Mouse (Mus musculus) lung, embryonic 16.5 days (tissue): ENCODE measurements around the gene Prrt1. TPM values are rescaled to one million over a fixed set of nuclear protein-coding genes. Genes with fewer than 3 reads are reported as not detected.

Source experiments
- ATAC-seq: fragments of 200-750 bp; cut with Nextera tagmentation; 2 replicates; pipeline ENCODE4 v1.8.0; 2017; ENCODE audit warnings: low read depth, mild to moderate bottlenecking, moderate library complexity
- H3K27ac ChIP-seq: fragments of 300-500 bp; sonication (generic); 2 replicates; pipeline ENCODE4 v1.5.1; 2014; ENCODE audit warnings: mild to moderate bottlenecking, control low read depth, low read length
- H3K27me3 ChIP-seq: fragments of 300-500 bp; sonication (generic); 2 replicates; pipeline ENCODE4 v1.6.1; 2014; ENCODE audit warnings: low read depth, low read length, mixed read lengths; ENCODE audit not compliant: control insufficient read depth, insufficient read depth
- H3K36me3 ChIP-seq: fragments of 300-500 bp; sonication (generic); 2 replicates; pipeline ENCODE4 v1.6.1; 2014; ENCODE audit warnings: low read length; ENCODE audit not compliant: control insufficient read depth, insufficient read depth
- H3K4me1 ChIP-seq: fragments of 300-500 bp; sonication (generic); replicated peaks from 2 replicates; pipeline ENCODE4 v1.6.1; 2014; ENCODE audit warnings: low read length, mixed read lengths; ENCODE audit not compliant: control insufficient read depth, insufficient read depth
- H3K4me2 ChIP-seq: fragments of 300-500 bp; sonication (generic); 2 replicates; pipeline ENCODE4 v1.6.1; 2014; ENCODE audit warnings: low read depth, low read length, control low read depth
- H3K4me3 ChIP-seq: fragments of 300-500 bp; sonication (generic); 2 replicates; pipeline ENCODE4 v1.5.1; 2014; ENCODE audit warnings: mild to moderate bottlenecking, low read length, control low read depth
- H3K9ac ChIP-seq: fragments of 300-500 bp; sonication (generic); 2 replicates; pipeline ENCODE4 v1.6.1; 2014; ENCODE audit warnings: low read length, control low read depth
- H3K9me3 ChIP-seq: fragments of 300-500 bp; sonication (generic); 2 replicates; pipeline ENCODE4 v1.6.1; 2016; ENCODE audit warnings: low read length; ENCODE audit not compliant: control insufficient read depth
- WGBS: fragments of 180-500 bp; shearing (Covaris S2); extraction: QIAGEN DNeasy Blood & Tissue Kit; methylation state at CpG from one replicate; pipeline ENCODE4 v1.1.7; 2014; 5-methylcytosine and 5-hydroxymethylcytosine counted together
- polyA plus RNA-seq: library from polyadenylated mRNA; unstranded; fragments of >200 nt; fragmentation: Nextera tagmentation; extraction: Ambion mirVana; gene quantifications from 2 replicates; pipeline ENCODE4 v1.2.1, GENCODE M21; 2015

Prrt1 gene
- polyA plus RNA-seq, 1 experiment from 2014 or later: 0.13 TPM

DNA sequence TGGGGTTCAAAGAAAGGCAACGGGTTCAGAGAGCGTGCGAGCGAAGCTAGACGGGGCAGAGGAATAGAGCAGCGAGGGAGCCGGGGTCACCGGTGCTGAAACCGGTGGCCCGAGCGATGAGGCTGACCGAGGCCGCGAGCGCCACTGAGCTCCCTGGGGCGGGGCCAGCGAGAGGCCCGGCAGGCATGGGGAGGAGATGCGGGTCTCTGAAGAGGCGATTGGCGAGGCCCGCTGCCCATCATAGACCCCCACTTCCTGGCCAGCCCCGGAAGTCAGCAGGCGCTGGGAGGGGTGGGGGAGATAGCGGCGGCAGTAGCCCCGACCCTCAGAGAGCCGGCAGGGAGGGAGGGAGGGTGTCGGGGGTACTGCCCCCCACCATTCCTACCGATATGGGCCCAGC lies 23.7 kb upstream of the Prrt1 start:
- Histone ChIP-seq H3K27ac (peak overlapping the region; percentile 91), H3K9ac (peak overlapping the region; percentile 96), H3K9me3 (no peaks in the 10 kb centered on the region), H3K4me1 (peaks cover 29% of the 10 kb centered on the region), H3K27me3 (no peaks in the 10 kb centered on the region), H3K4me2 (peak overlapping the region; percentile 74), H3K4me3 (peak overlapping the region; percentile 88), H3K36me3 (peaks cover 6% of the 10 kb centered on the region)
- ATAC-seq: peak; percentile 55
- WGBS: under 1% methylated on average over 27 of the region's 30 CpGs

DNA sequence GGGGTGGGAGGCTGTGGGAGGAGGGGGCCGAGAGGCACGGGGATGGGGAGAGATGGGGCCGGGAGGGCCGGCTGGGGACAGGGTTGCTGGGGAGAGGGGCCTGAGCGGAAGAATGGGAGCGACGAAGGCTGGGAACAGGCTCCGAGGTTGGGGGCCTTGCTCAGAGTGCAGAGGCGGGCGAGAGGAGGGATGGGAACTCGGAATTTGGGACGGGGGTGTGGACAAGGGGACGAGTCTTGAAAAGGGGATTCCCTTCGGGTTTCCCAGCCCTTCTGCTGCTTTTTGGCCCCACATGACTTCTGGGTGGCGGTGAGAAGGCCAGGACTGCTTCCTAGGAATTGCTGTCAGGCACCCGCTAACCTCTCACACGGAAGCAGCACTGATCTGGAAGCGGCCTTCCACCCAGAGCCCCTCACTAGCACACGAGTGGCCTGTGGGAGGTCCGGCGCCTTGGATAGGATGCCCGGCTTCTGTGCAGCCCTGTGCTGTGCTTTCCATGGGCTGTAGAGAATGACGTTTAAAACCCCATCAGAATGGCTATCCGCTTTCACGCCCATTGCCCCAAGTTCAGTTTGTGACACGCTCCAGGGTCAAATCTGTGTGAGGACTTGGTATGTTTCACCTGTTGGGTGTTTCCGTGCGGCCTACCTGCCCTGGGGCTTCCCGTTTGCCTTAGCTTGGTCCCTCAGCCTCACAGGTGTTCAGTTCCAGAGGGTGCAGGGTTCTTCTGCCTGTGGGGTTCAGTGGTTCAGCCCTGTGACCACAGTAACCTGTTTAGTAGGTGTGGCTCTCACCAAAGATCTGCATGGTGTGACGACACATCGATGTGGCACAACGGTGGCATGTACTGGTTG lies 22.9 kb upstream of the Prrt1 start:
- Histone ChIP-seq H3K36me3 (peaks cover 3% of the 10 kb centered on the region), H3K4me3 (peak overlapping the region; percentile 88)
- no peak for ATAC-seq

DNA sequence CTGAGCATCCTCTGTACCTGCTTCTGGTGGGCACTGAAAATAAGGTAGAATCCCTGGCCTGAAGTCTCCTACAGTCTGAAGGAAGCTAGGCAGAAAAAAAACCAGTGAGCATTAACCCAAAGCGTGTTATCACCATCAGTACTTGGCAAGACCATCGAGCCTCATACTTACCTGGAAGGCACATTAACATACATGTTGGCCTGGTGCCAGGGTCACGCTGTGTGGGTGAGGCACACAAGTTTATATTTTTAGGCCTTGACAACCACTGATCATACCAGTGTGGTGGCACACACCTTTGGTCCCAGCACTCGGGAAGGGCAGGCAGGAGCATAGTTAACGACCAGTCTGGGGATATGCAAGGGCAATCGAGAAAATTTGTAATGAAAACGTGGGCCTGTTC lies 21.3 kb upstream of the Prrt1 start:
- WGBS: 73% methylated on average over 7 of the region's 7 CpGs
- ATAC-seq: no peak
- Histone ChIP-seq H3K9me3 (no peaks in the 10 kb centered on the region), H3K4me1 (peaks cover 21% of the 10 kb centered on the region), H3K36me3 (peaks cover 12% of the 10 kb centered on the region), H3K9ac (0 out of 2 replicates have a peak overlapping the region, but pooled peaks have one; percentile 3), H3K4me3 (no peak overlapping the region), H3K4me2 (no peak overlapping the region), H3K27ac (no peak overlapping the region), H3K27me3 (no peaks in the 10 kb centered on the region)

More for the DNA sequence above, 22.9 kb upstream of the Prrt1 start:
- H3K27me3 ChIP-seq: no peaks in the 10 kb centered on the region
- peak overlapping the region; percentile 77 for H3K27ac ChIP-seq
- peaks cover 29% of the 10 kb centered on the region for H3K4me1 ChIP-seq
- H3K9ac ChIP-seq: peak overlapping the region; percentile 96
- 11% methylated on average over 32 of the region's 32 CpGs for WGBS
- H3K4me2 ChIP-seq: peak overlapping the region; percentile 74
- H3K9me3 ChIP-seq: no peaks in the 10 kb centered on the region

DNA sequence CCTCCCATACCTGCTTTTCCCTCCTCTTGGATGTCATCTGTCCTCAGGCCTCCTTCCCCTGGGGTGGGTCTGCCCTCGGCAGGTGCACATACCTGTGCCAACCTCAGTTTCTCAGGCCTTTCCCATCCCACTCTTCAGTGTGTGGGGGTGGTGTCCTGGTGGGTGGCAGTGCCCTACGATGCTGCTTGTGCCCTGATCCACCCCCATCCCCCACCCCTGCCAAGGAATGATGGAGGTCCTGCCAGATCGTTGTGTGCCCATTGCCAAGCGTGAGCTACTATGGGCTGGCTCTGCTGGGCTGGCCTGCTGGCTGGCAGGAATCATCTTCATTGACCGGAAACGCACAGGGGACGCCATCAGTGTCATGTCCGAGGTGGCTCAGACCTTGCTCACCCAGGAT lies 18.3 kb upstream of the Prrt1 start:
- 89% methylated on average over 8 of the region's 8 CpGs for WGBS
- peaks cover 17% of the 10 kb centered on the region for H3K36me3 ChIP-seq

DNA sequence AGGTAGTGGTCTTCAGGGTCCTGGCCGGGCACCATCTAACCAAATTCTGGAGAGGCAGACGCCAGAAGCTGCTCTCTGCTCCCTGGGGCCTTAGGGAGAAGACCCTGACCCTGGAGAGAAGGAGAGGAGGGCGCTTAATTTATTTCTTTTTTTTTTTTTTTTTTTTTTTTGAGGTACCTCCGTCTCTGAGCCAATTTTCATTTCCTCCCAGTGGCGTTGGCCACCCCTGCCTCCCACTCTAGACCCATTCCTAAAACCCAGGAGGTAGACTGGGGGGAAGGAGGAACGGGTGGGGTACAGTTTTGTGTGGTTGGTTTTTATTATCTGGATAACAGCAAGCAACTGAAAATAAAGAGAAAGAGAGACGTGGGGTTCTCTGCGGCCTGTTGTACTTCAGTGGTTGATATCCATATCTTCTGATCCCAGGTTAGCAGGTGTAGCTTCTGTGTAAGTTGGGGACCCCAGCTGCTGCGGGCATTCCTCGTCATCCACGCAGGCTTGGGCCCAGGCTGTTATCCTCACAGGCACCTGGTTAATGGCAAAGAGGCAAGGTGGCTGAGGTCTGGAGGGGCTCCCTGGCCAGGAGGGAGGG lies 16.2 kb upstream of the Prrt1 start:
- Histone ChIP-seq H3K27me3 (no peaks in the 10 kb centered on the region), H3K36me3 (peaks cover 19% of the 10 kb centered on the region), H3K9ac (no peak overlapping the region), H3K9me3 (no peaks in the 10 kb centered on the region), H3K4me3 (no peak overlapping the region), H3K4me1 (peaks cover 3% of the 10 kb centered on the region; the same call in 1 of the 2 replicates), H3K4me2 (no peak overlapping the region), H3K27ac (no peak overlapping the region)
- 80% methylated on average over 11 of the region's 11 CpGs for WGBS
- ATAC-seq: no peak

More for the DNA sequence above, 18.3 kb upstream of the Prrt1 start:
- Histone ChIP-seq H3K4me3 (no peak overlapping the region), H3K4me1 (peaks cover 13% of the 10 kb centered on the region), H3K27ac (no peak overlapping the region), H3K4me2 (no peak overlapping the region), H3K9me3 (no peaks in the 10 kb centered on the region), H3K9ac (no peak overlapping the region), H3K27me3 (no peaks in the 10 kb centered on the region)
- ATAC-seq: no peak

DNA sequence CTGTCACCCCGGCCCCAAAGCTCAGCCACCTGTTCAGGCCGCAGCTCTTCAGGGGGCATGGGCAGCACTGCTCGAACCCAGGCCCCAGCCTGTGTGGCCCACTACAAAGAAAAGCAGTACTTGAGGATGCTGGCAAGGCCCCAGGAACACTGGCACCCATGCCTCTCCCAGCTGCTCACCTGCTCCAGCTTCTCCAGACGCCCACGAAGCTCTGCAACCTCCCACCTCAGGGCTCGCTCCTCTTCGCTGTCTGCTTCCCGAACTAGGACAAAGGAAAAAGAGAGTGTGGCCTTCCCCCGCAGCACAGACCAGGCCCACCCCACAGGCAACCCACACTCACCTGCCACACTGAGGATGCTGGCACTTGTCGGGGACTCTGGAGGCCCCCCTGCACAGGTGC lies 15.5 kb upstream of the Prrt1 start:
- Histone ChIP-seq H3K4me2 (no peak overlapping the region), H3K4me1 (no peaks in the 10 kb centered on the region; the same call in 1 of the 2 replicates), H3K4me3 (no peak overlapping the region), H3K27ac (no peak overlapping the region), H3K36me3 (peaks cover 19% of the 10 kb centered on the region), H3K9ac (no peak overlapping the region), H3K27me3 (no peaks in the 10 kb centered on the region), H3K9me3 (no peaks in the 10 kb centered on the region)
- 85% methylated on average over 10 of the region's 10 CpGs for WGBS
- no peak for ATAC-seq

DNA sequence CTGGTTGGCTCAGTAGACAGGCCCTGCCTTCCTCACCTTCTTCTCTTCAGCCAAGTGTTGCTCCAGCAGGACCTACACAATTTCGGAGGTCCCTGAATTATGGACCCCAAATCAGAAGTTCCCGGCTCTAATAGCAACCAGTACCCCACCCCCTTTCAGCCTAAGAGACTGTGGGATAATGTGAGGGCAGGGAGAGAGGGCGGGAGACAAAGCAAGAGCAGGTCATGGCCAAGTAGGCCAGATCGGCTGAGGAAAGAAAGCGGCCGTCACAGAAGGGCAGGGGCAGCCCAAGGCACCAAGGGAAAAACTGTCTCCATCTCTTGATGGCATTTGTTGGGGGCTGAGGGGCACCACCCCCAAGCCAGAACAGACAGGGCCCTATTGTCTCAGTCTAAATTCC lies 13.5 kb upstream of the Prrt1 start, which contains the start of gene Egfl8:
TSS of gene Egfl8 (minus strand) at position 101 of the 400 bp plus-strand sequence.
- no peak within 1 kb of the TSS for H3K4me2 ChIP-seq
- H3K27ac ChIP-seq: 0 out of 2 replicates have a peak within 1 kb of the TSS, but pooled peaks have one; percentile 24
- no peak within 1 kb of the TSS for H3K9ac ChIP-seq
- H3K4me3 ChIP-seq: no peak within 1 kb of the TSS
- no peaks in the 10 kb centered on the region for H3K4me1 ChIP-seq
- H3K36me3 ChIP-seq: peaks cover 19% of the 10 kb centered on the region
- no peaks in the 10 kb centered on the region for H3K27me3 ChIP-seq
- no peak for ATAC-seq
- no peaks in the 10 kb centered on the region for H3K9me3 ChIP-seq
- 69% methylated on average over 6 of the region's 6 CpGs for WGBS

DNA sequence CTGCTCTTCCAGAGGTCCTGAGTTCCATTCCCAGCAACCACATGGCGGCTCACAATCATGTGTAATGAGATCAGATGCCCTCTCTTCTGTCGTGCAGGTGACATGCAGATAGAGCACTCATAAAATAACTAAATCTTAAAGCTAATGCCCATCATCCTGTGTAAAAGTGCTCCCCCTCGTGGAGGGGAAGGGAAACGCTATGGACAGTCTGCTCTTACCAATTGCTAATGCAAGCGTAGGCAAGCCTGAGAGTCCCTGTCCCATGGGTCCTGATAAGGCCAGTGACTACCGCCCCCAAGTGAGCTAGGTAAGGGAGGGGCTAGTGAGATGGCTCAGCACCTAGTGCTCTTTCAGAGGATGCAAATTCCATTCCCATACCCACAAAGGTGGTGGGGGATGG lies 10.3 kb upstream of the Prrt1 start:
- H3K9ac ChIP-seq: no peak overlapping the region
- no peaks in the 10 kb centered on the region for H3K27me3 ChIP-seq
- WGBS: 20% methylated on average over 6 of the region's 6 CpGs
- no peak overlapping the region for H3K4me2 ChIP-seq
- no peak overlapping the region for H3K4me3 ChIP-seq
- no peak for ATAC-seq
- H3K4me1 ChIP-seq: no peaks in the 10 kb centered on the region
- H3K27ac ChIP-seq: no peak overlapping the region
- H3K36me3 ChIP-seq: peaks cover 8% of the 10 kb centered on the region; the same call in 1 of the 2 replicates
- no peaks in the 10 kb centered on the region for H3K9me3 ChIP-seq

DNA sequence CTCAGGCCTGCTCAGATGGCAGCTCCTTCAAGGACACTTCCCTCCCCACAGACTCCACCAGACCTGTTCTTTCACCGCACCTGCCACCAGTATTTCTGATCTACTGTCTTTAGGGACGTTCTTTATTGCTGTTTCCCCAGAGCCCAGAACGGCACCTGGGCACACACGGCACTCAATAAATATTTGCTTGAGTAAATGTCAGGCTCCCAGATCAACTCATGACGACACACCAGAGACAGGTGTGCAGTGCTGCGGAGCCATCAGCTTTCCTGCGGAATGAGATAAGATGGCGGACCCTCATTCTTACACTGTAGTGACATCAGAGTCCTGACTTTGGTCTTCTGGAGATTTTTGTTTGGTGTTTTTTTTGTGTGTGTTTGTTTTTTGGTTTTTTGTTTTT lies 8.3 kb upstream of the Prrt1 start:
- H3K4me2 ChIP-seq: no peak overlapping the region
- WGBS: 57% methylated on average over 8 of the region's 8 CpGs
- H3K36me3 ChIP-seq: peaks cover 9% of the 10 kb centered on the region; the same call in 1 of the 2 replicates
- no peaks in the 10 kb centered on the region for H3K9me3 ChIP-seq
- H3K4me3 ChIP-seq: no peak overlapping the region
- no peak for ATAC-seq
- peaks cover under 1% of the 10 kb centered on the region; the same call in 1 of the 2 replicates for H3K4me1 ChIP-seq
- H3K27me3 ChIP-seq: peaks cover 3% of the 10 kb centered on the region; the same call in 1 of the 2 replicates
- H3K27ac ChIP-seq: no peak overlapping the region
- H3K9ac ChIP-seq: no peak overlapping the region
